25 mouse cellular contexts compared by ENCODE assay signal in the genomic region with DNA sequence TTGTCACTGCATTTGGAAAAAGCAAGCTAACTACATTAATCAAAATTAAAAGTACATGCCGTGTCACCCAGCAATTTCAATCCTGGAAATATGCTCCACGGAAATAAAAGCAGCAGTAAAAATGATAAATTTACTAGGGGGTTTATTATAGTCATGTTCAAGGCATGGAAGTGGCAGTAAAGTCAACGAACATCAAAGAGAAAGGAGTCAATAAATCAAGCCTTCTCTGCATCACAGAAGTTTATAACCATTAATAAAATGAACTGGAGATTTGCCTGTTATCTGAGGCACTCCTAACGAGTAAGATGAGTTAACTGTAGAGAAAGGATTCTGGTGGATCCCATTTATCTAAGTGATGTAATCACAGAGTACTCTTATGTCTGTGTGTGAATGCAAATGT.
"Had no signal": no experiment of that assay in that cellular context is flagged by ENCODE, and none has a peak within 500 bp of the region (broad histone marks: within the 10 kb centered on the region; RNA-seq: fewer than 3 reads in every experiment).

No protein-coding gene starts in this region.

- H3K9ac ChIP-seq: limb, embryonic 13.5 days; liver, embryonic 12.5 days; liver, embryonic 15.5 days; lung, embryonic 15.5 days; neural tube, embryonic 13.5 days had no signal

- ATAC-seq: liver, embryonic 12.5 days had no signal

- H3K4me2 ChIP-seq: limb, embryonic 13.5 days; liver, embryonic 12.5 days; liver, embryonic 15.5 days; lung, embryonic 15.5 days; midbrain, embryonic 11.5 days; neural tube, embryonic 13.5 days had no signal

- H3K27ac ChIP-seq: layer of hippocampus, adult 2 months; limb, embryonic 10.5 days; limb, embryonic 13.5 days; liver, embryonic 12.5 days; liver, embryonic 15.5 days; lung, embryonic 15.5 days; neural tube, embryonic 13.5 days; stomach, postnatal 0 days had no signal

- H3K4me3 ChIP-seq: layer of hippocampus, adult 2 months; limb, embryonic 10.5 days; limb, embryonic 13.5 days; liver, embryonic 12.5 days; liver, embryonic 15.5 days; lung, embryonic 15.5 days; megakaryocyte, embryonic 14.5 days; neural tube, embryonic 13.5 days had no signal

- H3K27me3 ChIP-seq: limb, embryonic 13.5 days; liver, embryonic 12.5 days; liver, embryonic 15.5 days; lung, embryonic 15.5 days; megakaryocyte, embryonic 14.5 days; neural tube, embryonic 13.5 days had no signal

- H3K9me3 ChIP-seq: limb, embryonic 10.5 days; limb, embryonic 13.5 days; liver, embryonic 12.5 days; liver, embryonic 15.5 days; lung, embryonic 15.5 days; megakaryocyte, embryonic 14.5 days; neural tube, embryonic 13.5 days had no signal

- DNase-seq: kidney, adult 18-20 months; kidney, adult 9 months; kidney, postnatal 25 days; layer of hippocampus, adult 9-11 months; liver; lung, adult 18-20 months; lung, postnatal 10 days; lung, postnatal 36 days; midbrain, embryonic 14.5 days; right cerebral cortex, adult 18-20 months; right cerebral cortex, postnatal 14 days; right cerebral cortex, postnatal 4 days; thymus, adult 2 months; thymus, postnatal 14 days; thymus, postnatal 4 days had no signal

- H3K36me3 ChIP-seq: limb, embryonic 10.5 days; limb, embryonic 13.5 days; liver, embryonic 12.5 days; liver, embryonic 15.5 days; lung, embryonic 15.5 days; neural tube, embryonic 13.5 days had no signal

- H3K4me1 ChIP-seq: limb, embryonic 10.5 days; limb, embryonic 13.5 days; liver, embryonic 12.5 days; liver, embryonic 15.5 days; lung, embryonic 15.5 days; megakaryocyte, embryonic 14.5 days; neural tube, embryonic 13.5 days had no signal
